Mouse (Mus musculus): ENCODE results near the gene Kcnip2.

The Kcnip2 gene

GRCm38 (mm10) chr19:45815831-45816405 lies at the start of gene Kcnip2:
Kcnip2 (minus strand) TSS chr19:45816061.
- DNase-seq (ENCODE audit: low spot score in 2 of 2): no peak

DNA sequence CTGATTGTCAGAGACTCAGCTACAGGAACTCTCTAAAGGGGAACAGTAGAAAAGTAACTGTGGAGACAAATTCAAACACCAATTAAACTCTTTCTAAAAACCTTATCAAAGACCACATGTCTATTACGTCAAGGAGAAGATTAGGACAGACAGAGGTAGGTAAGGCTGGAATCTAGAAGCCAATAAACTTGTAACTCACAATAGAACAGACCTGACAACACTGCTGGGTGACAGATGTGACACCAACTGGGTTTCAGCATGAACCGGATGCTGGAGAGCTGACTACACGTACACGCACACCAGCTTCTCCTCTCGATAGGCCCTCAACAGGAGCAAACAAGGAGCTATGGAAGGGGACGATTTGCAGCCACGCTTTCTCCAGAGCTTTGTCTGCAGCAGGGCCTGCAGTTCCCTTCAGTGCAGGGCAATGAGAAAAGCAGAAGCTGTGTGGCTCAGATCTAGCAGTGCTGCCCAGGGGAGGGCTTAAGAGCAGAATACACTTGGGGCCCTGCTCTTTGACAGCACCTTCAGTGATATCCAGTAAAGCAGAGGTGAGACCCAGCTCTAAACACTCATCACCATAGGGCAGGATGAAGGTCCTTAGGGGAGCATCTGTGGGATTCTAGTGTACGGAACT lies 39.5 kb upstream of the Kcnip2 start:
- DNase-seq (ENCODE audit: low spot score in 2 of 2): no peak

DNA sequence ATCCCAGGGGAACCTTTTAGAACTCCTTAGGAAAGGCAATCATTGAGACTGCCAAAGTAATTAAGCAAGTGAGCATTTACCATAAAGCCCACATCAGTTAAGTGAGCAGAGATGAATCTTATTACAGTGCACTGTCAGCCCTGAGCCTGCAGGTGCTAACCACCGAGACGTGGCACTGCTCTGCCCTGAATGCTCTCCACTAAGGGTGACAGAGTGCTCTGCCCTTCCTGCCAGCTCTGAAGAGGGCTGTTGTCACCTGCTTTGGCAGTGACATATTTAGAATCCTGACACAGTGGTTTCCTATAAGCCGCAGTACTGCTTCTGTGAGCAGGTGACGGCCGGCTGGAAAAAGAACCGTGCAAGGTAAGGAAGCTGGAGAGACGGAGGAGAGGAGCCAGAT lies 38.7 kb upstream of the Kcnip2 start:
- DNase-seq (ENCODE audit: low spot score in 2 of 2): no peak

- DNase-seq (ENCODE audit: low spot score in 2 of 2): no peak
Observed at GRCm38 (mm10) chr19:45847733-45848093, 31.9 kb upstream of the Kcnip2 start.

DNA sequence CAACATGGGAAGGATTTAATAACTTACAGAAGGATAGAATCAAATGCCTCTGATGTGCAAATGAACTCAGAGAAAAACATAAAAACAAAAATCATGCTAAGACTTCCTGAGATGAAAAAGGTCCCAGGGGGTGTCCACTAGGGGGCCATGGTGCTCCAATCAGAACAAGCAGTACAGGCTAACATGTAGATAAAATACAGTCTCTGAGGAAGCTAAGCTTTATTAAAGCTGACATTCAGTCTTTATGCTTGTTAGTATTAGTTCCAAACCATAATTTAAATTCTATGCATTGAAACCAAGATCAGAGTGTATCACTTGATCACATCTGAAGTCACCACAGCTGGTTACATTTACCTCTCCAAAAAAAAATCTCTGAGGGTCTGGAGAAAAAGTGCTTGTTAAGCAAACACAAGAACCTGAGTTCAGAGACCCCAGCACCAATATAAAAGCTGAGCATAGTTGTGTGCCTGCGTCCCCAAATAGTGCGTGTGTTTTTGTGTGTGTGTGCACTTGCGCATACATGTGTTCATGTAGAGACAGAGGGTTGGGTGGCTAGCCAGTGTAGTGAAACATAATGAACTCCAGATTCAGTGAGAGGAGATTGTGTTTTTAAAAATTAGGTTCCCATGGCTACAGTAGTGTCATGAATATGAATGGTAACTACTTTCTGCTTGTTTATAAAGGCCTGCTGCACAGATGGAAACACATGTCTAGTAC lies 31.3 kb upstream of the Kcnip2 start:
- no peak for DNase-seq (ENCODE audit: low spot score in 2 of 2)

- DNase-seq (ENCODE audit: low spot score in 2 of 2): no peak
Observed at GRCm38 (mm10) chr19:45844209-45844608, 28.3 kb upstream of the Kcnip2 start.

DNA sequence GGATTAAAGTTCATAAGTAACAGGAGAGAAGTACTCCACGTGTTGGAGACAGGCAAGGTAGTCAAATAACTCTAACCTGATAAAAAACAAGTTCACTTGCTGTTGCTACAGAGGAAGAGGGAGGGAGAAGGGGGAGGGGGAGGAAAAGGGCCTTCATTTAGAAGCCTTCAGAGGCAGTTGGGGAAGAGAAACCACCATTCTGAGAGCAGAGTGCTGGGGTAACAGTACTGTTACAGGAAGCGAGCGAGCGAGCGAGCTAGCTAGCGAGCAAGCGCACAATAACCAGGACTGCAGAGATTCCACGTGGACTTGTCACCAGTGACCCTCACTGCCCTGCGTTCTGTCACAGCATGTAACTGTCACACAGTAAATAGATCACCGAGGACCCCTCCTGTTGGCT lies 27.6 kb upstream of the Kcnip2 start:
- DNase-seq (ENCODE audit: low spot score in 2 of 2): no peak

DNA sequence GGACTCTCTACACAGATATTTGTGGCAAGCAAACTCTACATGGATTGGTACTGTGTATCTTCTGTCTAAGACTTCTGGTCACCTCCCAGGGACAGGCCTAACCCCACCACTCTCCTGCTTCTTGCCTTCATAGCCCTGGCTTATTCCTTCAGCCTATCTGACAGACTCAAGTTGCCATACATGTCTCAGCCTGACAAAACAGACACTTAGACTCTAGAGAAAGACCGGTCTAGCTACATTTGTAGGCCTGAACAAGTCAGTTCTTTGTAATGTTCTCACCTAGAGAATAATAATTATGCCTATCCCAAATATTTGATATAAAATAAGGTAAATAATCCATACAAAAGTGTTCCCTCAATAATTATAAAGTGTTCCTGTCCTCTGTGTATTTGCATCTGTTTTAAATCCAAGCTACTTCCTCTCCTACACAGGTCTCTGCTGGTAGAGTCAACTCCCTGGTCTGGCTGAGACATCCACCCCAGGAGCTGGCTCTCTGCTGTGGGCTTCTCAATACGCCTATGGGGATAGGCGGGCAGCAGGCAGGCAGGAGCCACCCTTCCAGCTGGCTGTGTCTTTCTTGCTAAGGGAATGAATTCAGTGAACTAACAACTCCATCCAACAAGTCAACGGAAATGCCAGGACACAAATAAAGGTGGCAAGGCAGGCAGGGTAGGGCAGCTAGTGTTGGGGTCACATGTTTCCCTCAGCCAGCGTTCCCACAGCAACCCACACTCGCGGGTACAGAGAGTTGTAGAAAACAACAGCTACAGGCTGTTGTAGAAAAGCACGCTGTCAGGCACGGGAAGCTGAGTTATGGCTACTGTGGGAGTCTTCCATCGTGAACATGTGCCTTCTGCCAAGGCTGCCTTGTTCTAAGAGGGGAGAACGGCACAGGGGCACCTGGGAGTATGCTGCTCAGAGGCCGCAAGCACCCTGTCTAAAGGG lies 21.5 kb upstream of the Kcnip2 start:
- no peak for DNase-seq (ENCODE audit: low spot score in 2 of 2)

DNA sequence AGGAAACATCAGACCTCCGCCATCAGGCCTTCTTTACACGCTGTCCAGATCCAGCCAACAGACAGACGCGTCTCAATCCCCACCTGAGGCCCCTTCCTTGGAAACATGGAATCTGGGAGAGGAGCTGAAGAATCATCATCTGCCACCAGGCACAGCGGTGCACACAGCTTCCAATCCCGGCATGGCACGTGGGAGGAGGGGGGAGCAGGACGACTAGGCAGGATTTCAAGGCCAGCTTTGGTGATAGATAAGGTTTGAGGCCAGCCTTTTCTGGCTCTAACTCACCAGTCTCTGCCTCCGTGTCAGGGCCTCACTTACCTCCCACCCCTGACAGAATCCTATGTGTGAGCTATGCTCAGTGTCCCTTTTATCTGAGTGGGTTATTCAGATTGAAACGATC lies 19.6 kb upstream of the Kcnip2 start:
- DNase-seq (ENCODE audit: low spot score in 2 of 2): no peak

DNA sequence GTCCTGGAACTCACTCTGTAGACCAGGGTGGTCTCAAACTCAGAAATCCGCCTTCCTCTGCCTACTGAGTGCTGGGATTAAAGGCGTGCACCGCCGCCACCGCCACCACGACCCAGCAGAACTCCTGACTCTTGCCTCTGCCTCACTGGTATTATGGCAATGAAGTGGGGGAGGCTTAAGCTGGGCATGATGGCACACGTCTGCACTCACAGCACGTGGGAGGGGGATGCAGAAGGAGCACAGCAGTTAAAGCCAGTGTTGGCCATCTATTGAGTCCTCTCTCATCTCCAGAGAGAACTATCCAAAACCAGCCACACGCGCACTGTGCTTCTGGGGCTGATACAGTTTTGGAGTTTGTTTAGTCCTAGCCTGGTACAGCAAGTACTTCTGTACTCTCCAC lies 17.8 kb upstream of the Kcnip2 start:
- DNase-seq (ENCODE audit: low spot score in 2 of 2): no peak

GRCm38 (mm10) chr19:45830679-45831078 lies 14.8 kb upstream of the Kcnip2 start:
- no peak for DNase-seq (ENCODE audit: low spot score in 2 of 2)

- DNase-seq (ENCODE audit: low spot score in 2 of 2): no peak
Observed at GRCm38 (mm10) chr19:45827736-45828135, 11.9 kb upstream of the Kcnip2 start.

- no peak for DNase-seq (ENCODE audit: low spot score in 2 of 2)
Observed at GRCm38 (mm10) chr19:45827125-45827524, 11.3 kb upstream of the Kcnip2 start.

DNA sequence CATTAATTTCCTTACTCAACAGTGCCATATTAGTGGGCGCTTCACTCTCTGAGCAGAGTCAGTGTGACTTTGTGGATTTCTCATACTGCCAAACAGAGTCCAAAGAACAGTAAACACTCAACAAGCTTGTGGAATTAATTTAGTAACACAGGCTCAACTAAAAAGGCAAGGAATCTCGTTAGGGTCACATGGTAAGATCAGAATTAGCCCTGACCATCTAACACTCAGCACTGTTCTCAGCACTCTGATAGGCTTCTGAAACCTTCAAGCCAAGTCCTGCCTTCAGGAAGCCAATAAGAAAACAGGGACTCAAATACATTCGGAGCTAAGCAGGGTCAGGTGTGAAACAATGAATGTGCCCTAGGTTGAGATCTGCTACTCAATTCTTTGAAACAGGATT lies 10.3 kb upstream of the Kcnip2 start:
- DNase-seq (ENCODE audit: low spot score in 2 of 2): no peak

DNA sequence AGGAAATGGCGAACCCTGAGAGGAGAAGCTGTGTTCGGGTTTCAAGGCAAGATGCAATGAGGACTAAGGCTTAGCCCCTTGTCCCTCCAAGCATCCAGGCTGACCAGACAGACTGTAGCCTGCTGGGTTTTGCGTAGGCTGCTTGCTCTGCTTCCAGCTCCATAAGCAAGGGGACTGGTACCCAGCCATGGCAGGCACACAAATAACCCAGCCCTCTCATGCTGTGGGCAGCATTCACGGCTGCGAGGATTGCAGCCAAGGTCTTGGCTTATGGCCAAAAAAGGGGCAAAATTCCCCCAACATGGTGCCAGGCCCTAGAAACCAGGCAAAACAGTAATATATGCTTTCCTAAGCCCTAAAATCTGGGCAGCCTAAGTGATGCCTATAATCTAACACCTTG lies 6.0 kb upstream of the Kcnip2 start:
- DNase-seq (ENCODE audit: low spot score in 2 of 2): no peak

GRCm38 (mm10) chr19:45817816-45818490 lies 2.1 kb upstream of the Kcnip2 start:
- no peak for DNase-seq (ENCODE audit: low spot score in 2 of 2)

DNA sequence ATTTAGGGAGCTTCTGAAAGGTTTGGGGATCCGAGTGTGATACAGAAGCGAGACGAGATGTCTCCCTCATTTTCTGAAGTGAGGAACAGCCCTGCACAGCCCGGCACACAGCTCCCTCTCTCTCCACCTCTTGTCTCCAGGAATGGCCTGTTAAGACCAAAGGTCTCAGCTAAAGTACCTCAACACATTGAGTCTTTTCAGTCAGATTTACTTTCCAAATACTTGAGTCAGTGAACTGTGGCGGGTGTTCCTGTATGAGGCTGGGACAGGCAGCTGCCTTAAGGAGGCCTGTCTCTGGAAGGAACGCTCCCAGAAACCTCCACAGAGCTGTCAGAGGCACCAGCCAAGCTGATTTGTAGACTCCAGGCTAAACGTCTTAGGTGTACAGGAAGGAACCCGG lies 866 bp upstream of the Kcnip2 start:
- no peak for DNase-seq (ENCODE audit: low spot score in 2 of 2)

DNA sequence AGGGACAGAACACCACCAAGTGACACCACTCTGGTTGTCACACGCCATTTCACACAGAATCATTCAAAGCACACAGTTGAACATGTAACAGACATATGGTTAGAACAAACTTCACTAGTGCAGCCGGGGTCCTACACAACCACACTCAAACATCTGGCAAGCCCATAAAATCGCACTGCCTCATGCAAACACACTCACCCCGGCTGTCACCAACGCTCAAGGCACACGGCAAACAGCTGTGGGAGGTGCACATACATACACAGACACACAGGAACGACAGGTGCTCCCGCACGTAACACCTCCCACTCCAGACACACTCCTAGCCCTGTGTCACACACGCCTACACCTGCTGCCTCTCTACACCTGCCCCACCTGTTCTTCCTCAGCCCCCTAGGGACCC lies 691 bp downstream of the Kcnip2 start:
- no peak for DNase-seq (ENCODE audit: low spot score in 2 of 2)

DNA sequence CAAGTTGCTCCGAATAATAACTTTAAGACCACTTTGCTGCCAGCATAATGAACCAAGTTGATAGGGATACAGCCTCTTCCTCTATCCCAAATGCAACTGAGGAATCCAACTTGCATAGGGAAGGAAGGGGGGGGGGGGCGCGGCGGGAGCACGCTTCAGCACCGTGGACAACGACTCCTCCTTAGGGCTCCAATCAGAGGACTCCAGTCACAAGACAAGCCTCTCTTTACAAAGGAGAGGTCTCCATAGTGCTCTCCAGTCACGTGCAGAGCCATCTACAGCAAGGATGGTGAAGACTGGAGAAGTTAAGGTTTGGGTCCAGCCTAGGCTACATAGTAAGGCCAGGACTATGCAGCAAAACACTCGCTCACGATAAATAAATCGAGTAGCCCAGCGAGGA lies 2.1 kb downstream of the Kcnip2 start:
- no peak for DNase-seq (ENCODE audit: low spot score in 2 of 2)

- peak; percentile 77 to 91 for DNase-seq (ENCODE audit: low spot score in 2 of 2)
Observed at GRCm38 (mm10) chr19:45813263-45813662, 2.6 kb downstream of the Kcnip2 start.

DNA sequence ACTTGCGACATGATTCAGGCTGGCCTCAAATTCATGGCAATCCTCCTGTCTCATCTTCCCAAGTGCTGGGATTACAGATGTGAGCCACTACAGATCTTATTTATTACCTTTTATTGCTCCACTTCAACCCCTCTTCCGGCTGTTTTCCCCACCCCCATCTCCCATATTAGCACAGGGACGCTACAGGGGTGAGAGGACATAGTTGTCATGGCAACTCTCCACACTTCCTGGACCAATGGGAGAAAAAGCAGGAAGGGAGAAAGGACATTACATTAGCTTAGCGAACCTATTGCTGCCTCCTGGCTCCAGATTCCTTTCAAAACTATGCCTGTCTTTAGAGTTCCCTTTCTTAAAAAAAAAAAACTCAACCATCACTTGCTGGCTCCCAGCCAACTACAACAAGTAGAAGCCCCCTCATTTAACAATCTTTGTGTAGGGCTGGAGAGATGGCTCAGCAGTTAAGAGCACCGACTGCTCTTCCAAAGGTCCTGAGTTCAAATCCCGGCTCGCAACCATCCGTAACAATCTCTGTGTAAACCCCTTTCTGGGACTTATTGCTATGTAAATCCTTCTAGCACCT lies 3.1 kb downstream of the Kcnip2 start:
- DNase-seq (ENCODE audit: low spot score in 2 of 2): no peak

Measured in frontal cortex, postnatal 14 days (tissue).